Mouse (Mus musculus) testis, adult 2 months (tissue): ENCODE measurements around the gene Cd276. TPM values are rescaled to one million over a fixed set of nuclear protein-coding genes. Genes with fewer than 3 reads are reported as not detected.
A peak's percentile ranks its signal among the peaks of the same experiment; 100 is the strongest.

Experiments used
- H3K27ac ChIP-seq: fragments of 200-500 bp; 2 replicates; pipeline ENCODE4 v1.5.1; 2012; ENCODE audit warnings: low read depth, low read length; ENCODE audit not compliant: control insufficient read depth, insufficient read depth
- H3K27me3 ChIP-seq: fragments of 200-500 bp; 2 replicates; pipeline ENCODE4 v1.6.1; 2012; ENCODE audit warnings: mild to moderate bottlenecking, low read length, moderate library complexity; ENCODE audit not compliant: control insufficient read depth, insufficient read depth
- H3K36me3 ChIP-seq: fragments of 200-500 bp; 2 replicates; pipeline ENCODE4 v1.6.1; 2012; ENCODE audit warnings: mild to moderate bottlenecking, low read length; ENCODE audit not compliant: control insufficient read depth, insufficient read depth
- H3K4me1 ChIP-seq: fragments of 200-500 bp; 2 replicates; pipeline ENCODE4 v1.6.1; 2012; ENCODE audit warnings: low read length; ENCODE audit not compliant: control insufficient read depth, insufficient read depth
- H3K4me3 ChIP-seq: fragments of 200-500 bp; 2 replicates; pipeline ENCODE4 v1.5.1; 2012; ENCODE audit warnings: low read depth, mild to moderate bottlenecking, low read length, moderate library complexity, mixed read lengths; ENCODE audit not compliant: control insufficient read depth
- CTCF ChIP-seq: fragments of 200-500 bp; IDR thresholded peaks from 2 replicates; pipeline ENCODE4 v1.5.1; 2012; ENCODE audit warnings: low read depth, mild to moderate bottlenecking, inconsistent platforms, low read length, moderate library complexity; ENCODE audit not compliant: control insufficient read depth, insufficient read depth, insufficient replicate concordance
- POLR2A ChIP-seq: fragments of 200-500 bp; IDR thresholded peaks from 2 replicates; pipeline ENCODE4 v1.6.1; 2012; ENCODE audit warnings: low read depth, mild to moderate bottlenecking, inconsistent platforms, low read length, moderate library complexity; ENCODE audit not compliant: control insufficient read depth
- polyA plus RNA-seq: library from polyadenylated mRNA; depleted of rRNA; stranded (reverse); fragments of >200 nt; gene quantifications from 2 replicates; pipeline ENCODE4 v1.2.3, GENCODE M21; 2012; rRNA removed

Cd276 gene
- polyA plus RNA-seq, 1 experiment: 1.3 TPM

- Histone ChIP-seq H3K27me3 (no peaks in the 10 kb centered on the region), H3K4me1 (peaks cover 15% of the 10 kb centered on the region), H3K36me3 (no peaks in the 10 kb centered on the region), H3K4me3 (no peak overlapping the region; the same call in 1 of the 2 replicates), H3K27ac (no peak overlapping the region)
- TF ChIP-seq CTCF (no peak), POLR2A (no peak)
Measured at GRCm38 (mm10) chr9:58489133-58489864, 65.9 kb downstream of the Cd276 start.

GRCm38 (mm10) chr9:58487851-58488801 lies 67.1 kb downstream of the Cd276 start, which contains the start of gene Insyn1:
Gene Insyn1 (plus strand): TSS chr9:58488603.
- no peaks in the 10 kb centered on the region for H3K36me3 ChIP-seq
- H3K27ac ChIP-seq: no peak within 1 kb of the TSS
- H3K27me3 ChIP-seq: no peaks in the 10 kb centered on the region
- peak within 1 kb of the TSS; percentile 78 for H3K4me3 ChIP-seq
- TF ChIP-seq CTCF (no peak), POLR2A (no peak)
- H3K4me1 ChIP-seq: peaks cover 15% of the 10 kb centered on the region

GRCm38 (mm10) chr9:58487076-58487475 lies 68.2 kb downstream of the Cd276 start:
- no peaks in the 10 kb centered on the region for H3K27me3 ChIP-seq

More at GRCm38 (mm10) chr9:58487076-58487475, 68.2 kb downstream of the Cd276 start:
- Histone ChIP-seq H3K36me3 (no peaks in the 10 kb centered on the region), H3K4me3 (no peak overlapping the region), H3K4me1 (peaks cover 15% of the 10 kb centered on the region), H3K27ac (no peak overlapping the region)
- no peak for TF ChIP-seq POLR2A
- no peak for TF ChIP-seq CTCF

Other genes starting within 250 kb of the Cd276 start
- 18.5 and 21.0 TPM in 2 replicates for gene Loxl1, start 242.3 kb downstream of the Cd276 start, polyA plus RNA-seq
- gene Tbc1d21, start 185.0 kb downstream of the Cd276 start, polyA plus RNA-seq: 228 and 233 TPM in 2 replicates
- 1.4 and 1.9 TPM in 2 replicates for gene Insyn1, start 66.8 kb downstream of the Cd276 start, polyA plus RNA-seq
- 80.2 and 87.0 TPM in 2 replicates for gene Nptn, start 26.8 kb upstream of the Cd276 start, polyA plus RNA-seq
- 5.5 and 6.6 TPM in 2 replicates for gene Rec114, start 188.5 kb upstream of the Cd276 start, polyA plus RNA-seq